Mouse (Mus musculus) splenic B cell, adult 2 months (primary cell): Measurements from ENCODE around the gene Slc27a1.

ENCODE experiments used
- DNase-seq: peaks from one replicate; pipeline ENCODE4 v3.0.0-alpha.2; 2011; ENCODE audit warnings: low read depth, low spot score
- H3K27me3 ChIP-seq: 2 replicates; pipeline ENCODE4 v1.6.1; 2012; ENCODE audit warnings: mild to moderate bottlenecking, low read length, moderate library complexity, mixed read lengths; ENCODE audit not compliant: control insufficient read depth, poor library complexity, insufficient read depth, severe bottlenecking
- H3K36me3 ChIP-seq: 2 replicates; pipeline ENCODE4 v1.6.1; 2012; ENCODE audit warnings: mild to moderate bottlenecking, low read length, moderate library complexity, mixed read lengths; ENCODE audit not compliant: control insufficient read depth, poor library complexity, insufficient read depth, severe bottlenecking

Gene Slc27a1

DNA sequence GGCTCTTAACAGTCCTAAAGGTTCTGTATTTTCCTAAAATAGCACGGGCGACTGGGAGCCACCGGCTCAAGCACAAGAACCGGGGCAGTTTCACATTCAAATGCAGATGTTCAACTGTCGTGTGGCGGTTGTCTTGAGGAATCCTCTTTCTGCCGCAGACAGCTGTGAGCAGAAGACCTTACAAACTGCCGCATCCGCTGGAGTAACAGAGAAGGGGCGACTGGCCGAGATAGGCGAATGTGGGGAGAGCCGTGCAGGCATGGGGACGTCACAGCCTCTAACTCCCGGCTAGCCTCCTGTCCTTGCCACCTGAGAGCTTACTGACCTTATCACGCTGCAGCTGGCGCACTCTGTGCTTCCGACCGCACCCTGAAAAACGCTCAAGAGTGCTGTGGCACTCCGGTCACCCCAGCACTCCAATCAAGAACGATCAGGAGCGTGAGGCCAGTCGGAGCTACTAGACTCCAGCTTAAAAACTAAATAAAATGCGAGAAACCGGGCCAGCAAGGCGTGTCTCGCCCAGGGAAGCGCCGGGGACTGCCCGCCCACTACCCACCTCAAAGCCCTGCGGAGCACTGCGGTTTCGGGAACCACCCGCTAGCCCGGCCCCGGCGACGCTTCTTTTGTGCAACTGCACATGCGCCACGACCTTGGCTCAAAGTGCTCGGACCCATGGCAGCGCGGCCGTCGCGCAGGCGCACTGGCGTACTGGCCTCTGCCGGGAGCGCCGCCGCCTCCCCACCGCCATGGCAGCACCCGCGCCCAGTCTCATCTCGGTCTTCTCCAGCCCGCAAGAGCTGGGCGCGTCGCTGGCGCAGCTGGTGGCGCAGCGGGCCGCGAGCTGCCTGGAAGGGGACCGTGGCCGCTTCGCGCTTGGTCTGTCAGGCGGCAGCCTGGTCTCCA, 23.0 kb downstream of the Slc27a1 start, which contains the start of gene Pgls:
TSS of gene Pgls (plus strand) at position 706 of the 903 bp plus-strand sequence.
- no peaks in the 10 kb centered on the region for H3K27me3 ChIP-seq
- no peaks in the 10 kb centered on the region for H3K36me3 ChIP-seq
- DNase-seq: peak; percentile 97

DNA sequence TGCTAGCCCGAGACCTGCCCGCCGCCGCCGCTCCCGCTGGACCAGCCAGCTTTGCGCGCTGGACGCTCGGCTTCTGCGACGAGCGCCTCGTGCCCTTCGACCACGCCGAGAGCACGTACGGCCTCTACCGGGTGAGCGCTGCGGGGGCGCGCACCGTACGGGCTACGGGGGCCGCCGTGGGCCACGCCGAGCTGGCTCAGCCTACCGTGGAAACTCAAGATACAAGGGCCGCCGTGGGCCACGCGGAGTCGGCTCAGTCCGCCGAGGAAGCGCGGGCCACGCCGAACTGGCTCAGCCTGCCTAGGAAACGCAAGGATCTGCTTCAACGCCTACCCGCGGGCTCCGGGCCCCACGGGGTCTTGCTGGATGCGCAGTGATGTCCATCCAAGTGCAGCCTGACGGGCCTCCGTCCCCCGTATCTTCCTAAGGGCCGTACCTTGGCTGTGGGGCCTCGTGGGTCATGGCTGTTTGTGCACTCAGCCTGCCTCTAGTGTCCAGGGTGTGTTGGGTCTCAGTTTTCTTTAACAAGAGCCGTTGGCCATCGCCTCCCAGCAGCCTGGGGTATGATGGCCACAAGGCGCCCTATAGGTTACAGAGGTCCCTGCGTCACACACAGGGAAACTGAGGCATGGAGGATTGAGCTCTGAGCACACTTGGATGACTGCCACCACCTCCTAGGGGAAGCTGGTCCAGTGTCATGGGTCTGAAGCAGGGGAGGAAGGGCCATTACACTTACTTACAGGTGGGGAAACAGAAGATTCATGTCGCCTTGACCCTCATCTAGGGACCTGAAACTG, 23.9 kb downstream of the Slc27a1 start:
- DNase-seq: peak; percentile 72
- Histone ChIP-seq H3K27me3 (no peaks in the 10 kb centered on the region), H3K36me3 (no peaks in the 10 kb centered on the region)

DNA sequence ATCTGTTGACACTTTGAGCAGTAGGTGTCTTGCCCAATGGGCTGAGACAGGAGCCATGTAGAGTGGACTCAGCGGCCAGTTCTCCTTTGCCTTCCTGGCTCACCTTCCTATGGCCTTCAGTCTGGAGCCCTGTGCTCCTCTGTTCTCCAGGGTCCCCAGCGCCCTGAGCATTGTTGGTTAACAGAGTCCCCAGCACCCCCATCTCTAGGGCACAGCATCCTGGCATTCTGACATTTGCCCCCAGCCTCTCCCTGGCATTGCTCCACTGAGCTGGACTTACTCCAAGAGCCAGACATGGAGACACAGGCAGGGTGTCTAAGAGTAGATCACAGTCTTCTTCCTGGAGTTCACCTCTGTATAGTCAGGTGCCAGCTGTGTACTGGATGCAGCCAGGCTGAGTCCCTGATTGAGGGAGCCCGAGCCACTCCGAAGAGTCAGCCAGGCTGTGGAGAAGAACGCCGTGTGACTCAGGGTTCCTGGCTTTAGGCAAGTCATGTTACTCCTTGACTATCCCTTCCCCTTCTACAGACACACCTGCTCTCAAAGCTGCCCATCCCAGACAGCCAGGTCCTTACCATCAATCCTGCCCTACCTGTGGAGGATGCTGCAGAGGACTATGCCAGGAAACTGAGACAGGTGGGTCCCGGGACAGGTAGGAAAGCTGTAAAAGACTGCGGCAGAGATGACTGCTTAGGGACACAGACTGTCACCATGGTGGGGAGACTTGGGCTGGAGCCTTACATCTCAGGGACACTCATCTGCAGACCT, 25.1 kb downstream of the Slc27a1 start:
- no peaks in the 10 kb centered on the region for H3K27me3 ChIP-seq
- no peaks in the 10 kb centered on the region for H3K36me3 ChIP-seq
- no peak for DNase-seq

DNA sequence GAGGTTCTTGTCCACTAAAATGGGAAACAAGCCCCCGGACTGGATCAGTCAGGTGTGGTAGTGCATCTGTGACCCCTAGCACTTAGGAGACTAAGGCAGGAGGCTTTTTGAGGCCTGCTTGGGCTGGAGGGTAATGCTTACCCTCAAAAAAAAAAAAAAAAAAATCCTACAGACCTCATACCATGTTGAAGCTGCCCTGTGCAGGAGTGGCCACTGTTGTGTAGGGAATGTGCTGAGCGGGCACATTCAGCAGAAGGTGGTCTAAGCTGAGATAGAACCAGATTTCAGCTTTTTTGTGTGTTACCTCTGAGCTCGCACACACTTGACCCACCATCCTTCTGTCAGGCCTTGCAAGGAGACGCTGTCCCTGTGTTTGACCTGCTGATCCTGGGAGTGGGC, 25.6 kb downstream of the Slc27a1 start:
- Histone ChIP-seq H3K27me3 (no peaks in the 10 kb centered on the region), H3K36me3 (no peaks in the 10 kb centered on the region)
- no peak for DNase-seq

DNA sequence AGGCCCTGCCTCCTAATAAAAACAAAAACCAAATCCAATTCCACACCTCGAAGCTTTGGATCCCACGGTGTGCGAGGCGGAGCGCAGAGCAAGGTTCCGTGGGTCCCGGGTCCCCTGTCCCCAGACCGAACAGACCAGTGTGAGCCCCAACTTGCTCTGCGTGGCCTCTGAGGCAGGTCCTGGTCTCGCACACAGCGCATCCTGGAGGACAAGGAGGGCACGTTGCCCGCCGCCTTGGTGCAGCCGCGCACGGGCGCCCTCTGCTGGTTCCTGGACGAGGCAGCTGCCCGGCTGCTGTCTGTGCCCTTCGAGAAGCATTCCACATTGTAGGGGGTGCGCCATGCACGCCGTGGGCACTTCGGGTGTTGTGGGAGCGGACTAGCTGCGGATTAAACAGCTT, 27.2 kb downstream of the Slc27a1 start:
- peaks cover 2% of the 10 kb centered on the region; the same call in 1 of the 2 replicates for H3K36me3 ChIP-seq
- DNase-seq: peak; percentile 92

DNA sequence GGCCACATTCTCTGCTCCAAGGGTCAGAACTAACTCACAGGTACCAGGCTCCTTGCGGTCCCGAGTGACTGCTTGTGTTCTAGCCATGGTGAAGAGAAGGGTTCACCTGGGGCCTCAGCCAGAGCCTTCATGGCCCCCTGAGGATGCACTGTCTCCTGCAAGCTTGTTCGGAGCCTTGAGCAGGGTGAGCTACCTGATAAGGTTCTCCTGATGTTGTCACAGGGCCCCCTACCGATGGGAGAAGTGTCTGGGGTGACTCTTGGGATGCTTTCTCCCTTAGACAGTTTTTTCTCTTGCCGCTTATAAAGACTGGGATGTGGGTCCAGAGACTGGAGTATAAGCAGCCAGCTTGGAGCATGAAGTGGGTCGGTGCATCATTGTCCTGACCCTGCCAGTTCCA, 27.7 kb downstream of the Slc27a1 start:
- H3K36me3 ChIP-seq: peaks cover 2% of the 10 kb centered on the region; the same call in 1 of the 2 replicates
- peak; percentile 50 for DNase-seq
- H3K27me3 ChIP-seq: no peaks in the 10 kb centered on the region

More for the DNA sequence above, 27.2 kb downstream of the Slc27a1 start:
- no peaks in the 10 kb centered on the region for H3K27me3 ChIP-seq

DNA sequence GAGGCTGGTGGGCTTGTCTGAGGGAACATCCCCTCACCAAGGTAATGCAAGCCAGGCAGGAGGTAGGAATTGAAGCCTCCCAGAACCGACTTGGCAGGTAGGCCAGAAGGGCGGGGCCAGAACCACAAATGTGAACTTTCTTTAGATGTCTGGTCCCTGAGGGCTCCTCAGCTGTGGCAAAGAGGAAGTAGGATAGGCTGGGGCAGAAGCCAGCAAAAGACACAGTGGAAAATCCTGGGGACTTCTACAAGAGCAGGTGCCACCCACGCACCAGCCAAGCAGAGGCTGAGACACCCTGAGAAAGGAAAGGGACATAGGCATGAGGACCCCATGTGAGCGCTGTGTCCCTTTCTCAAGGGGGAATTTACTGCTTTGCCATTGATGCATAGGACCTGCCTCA, 28.1 kb downstream of the Slc27a1 start:
- Histone ChIP-seq H3K27me3 (no peaks in the 10 kb centered on the region), H3K36me3 (peaks cover 2% of the 10 kb centered on the region; the same call in 1 of the 2 replicates)
- peak; percentile 92 for DNase-seq

DNA sequence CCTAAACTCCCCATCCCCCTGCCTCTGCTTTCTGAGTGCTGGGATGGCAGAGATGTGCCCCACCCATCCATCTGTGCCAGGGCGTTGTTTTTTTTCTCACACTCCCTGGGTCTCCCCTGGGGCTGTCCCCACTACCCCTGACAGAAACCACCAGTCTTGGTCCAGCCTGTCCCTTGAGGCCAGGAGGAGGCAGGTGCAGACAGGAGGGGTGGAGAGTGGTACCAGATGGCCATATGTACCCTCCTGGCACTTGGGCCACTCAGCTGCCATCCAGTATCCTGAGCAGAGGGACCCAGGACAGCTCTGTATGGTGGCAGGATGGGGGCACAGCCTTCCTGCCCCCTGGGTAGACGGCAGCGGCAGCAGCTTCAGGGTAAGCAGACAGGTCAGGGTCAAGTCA, 28.8 kb downstream of the Slc27a1 start, which contains the start of gene Fam129c:
TSS of gene Fam129c (plus strand) at position 198 of the 400 bp plus-strand sequence.
- peaks cover 2% of the 10 kb centered on the region; the same call in 1 of the 2 replicates for H3K36me3 ChIP-seq
- DNase-seq: peak; percentile 68
- H3K27me3 ChIP-seq: no peaks in the 10 kb centered on the region

DNA sequence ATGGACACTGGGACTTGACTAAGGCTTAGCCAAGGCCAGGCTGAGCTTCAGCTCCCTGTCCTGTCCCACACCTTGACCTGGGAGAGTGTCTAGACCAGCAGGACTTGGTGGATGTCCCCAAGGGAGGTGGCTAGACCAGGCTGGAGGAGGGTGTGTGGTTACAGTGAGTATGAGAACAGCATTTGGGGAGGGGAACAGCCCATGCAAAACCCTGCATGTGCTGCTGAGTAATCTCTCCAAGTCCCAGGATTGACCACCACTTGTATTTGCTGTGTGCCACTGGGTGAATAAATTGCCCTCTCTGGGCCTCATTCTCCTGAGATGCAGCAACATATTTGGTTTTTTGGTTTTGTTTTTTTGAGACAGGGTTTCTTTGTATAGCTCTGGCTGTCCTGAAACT, 29.7 kb downstream of the Slc27a1 start:
- Histone ChIP-seq H3K36me3 (peaks cover 3% of the 10 kb centered on the region), H3K27me3 (no peaks in the 10 kb centered on the region)
- DNase-seq: no peak

DNA sequence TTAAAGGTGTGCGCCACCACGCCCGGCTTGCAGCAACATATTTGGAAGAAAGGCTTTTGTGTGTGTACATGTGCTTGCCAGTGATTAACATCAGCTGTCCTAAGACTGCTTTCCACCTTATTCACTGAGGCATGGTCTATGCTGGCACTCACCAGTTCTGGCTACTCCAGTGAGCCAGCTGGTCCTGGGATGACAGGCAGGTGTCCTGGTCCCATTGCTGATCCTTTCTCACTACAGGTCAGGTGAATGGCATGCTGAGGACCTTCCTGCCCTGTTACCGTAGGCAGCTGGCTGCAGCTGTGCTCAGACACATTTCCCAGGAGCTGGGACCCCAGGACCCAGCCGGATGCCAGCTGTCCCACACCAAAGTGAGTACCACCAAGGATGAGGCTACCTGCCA, 30.2 kb downstream of the Slc27a1 start:
- Histone ChIP-seq H3K36me3 (peaks cover 5% of the 10 kb centered on the region), H3K27me3 (no peaks in the 10 kb centered on the region)
- no peak for DNase-seq

DNA sequence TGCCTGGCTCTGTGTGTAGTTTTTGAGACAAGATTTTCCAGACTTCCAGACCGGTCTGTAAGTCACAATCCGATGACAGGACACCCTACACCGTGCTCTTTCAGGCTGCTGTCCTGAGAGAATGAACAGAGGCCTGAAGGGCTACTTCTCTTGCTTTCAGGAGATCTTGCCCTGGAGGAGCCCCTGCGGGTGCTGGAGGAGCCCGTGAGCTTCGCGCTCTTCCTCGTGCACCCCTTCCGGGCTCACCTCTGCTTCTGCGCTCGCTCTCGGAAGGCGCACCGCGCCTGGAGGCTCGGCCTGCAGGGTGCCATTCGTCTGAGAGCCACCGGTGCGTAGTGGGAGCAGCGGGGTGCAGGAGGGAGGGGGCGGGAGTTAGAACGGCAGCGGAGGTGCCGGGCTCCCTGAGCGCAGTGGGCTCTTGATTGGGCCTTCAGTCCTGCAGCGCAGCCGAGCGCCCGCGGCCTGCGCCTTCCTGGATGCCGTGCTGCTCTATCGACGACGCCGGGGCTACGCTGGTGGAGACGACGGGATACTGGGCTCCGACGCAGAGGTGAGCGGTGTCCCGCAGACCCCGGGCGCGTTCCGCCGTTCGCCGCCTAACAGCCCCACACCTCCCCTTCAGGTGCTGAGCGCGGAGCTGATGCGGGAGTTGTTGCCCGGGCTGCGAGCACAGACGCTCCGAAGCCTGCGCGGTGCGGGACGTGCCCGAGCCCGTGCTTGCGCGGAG, 33.4 kb downstream of the Slc27a1 start:
- peaks cover 10% of the 10 kb centered on the region for H3K36me3 ChIP-seq
- DNase-seq: peak; percentile 57
- no peaks in the 10 kb centered on the region for H3K27me3 ChIP-seq

DNA sequence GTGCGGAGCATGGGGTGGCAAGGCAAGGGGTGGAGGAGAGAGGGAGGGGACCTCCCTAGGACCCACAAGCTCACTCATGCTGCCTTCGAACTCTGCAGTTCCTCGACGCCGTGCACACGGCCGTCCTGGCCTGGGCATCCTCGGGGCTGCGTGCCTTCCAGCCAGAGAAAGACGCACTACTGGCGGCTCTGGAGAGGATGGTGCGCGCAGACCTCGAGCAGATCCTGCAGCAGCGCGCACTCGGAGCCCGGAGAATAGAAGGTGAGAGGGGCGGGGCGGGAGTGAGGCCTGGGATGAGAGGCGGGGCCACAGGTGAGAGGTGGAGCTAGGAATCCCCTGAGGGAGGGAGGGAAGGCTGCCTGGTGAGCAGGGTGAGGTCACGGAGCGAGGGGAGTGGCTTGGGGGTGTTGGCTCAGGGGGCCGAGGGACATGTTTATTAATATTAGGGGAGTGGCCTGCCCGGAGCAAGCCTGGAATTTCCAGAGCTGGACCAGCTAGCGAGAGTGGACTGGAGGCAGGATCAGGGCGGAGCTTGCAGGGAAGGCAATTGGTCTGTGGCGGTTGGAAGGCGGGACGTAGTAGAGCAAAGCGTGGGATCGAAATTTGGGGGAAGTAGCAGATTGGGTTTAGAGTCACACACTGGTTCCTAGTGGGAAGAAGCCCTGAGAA, 34.1 kb downstream of the Slc27a1 start:
- H3K36me3 ChIP-seq: peaks cover 10% of the 10 kb centered on the region
- no peaks in the 10 kb centered on the region for H3K27me3 ChIP-seq
- no peak for DNase-seq

DNA sequence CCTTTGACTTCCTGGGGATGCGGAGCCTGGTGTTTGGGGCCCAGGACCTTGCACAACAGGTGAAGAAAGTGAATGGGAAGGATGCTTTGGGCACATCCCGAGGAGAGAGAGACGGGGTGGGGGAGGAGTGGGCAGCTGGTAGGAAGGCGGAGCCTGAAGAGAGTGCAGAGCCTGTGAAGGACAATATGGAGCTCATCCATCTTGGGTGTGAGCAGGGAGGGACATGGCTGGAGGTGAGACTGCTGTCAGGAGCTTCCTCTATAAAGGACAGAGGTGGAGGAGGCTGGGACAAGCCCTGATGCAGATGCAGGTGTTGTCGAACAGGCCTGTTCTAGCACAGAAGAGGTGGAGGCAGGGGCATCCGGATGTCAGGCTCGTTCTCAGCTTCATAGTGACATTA, 35.3 kb downstream of the Slc27a1 start:
- no peaks in the 10 kb centered on the region for H3K27me3 ChIP-seq
- DNase-seq: no peak
- peaks cover 12% of the 10 kb centered on the region for H3K36me3 ChIP-seq
